Mouse (Mus musculus): ENCODE measurements around the gene Itpr1.

The Itpr1 gene

GRCm38 (mm10) chr6:108429950-108430349 is 217.1 kb downstream of the Itpr1 start:
- in situ Hi-C loops (cut with MboI, MseI): loop anchor here in 1 of 2 experiments (5.0 kb wide), 1 partner anchor 302 kb away; no protein-coding TSS in a partner anchor

GRCm38 (mm10) chr6:108431193-108431592 is 218.3 kb downstream of the Itpr1 start:
- in situ Hi-C loops (cut with MboI, MseI): loop anchor here in 1 of 2 experiments (5.0 kb wide), 1 partner anchor 301 kb away; no protein-coding TSS in a partner anchor

GRCm38 (mm10) chr6:108432836-108433235 is 219.9 kb downstream of the Itpr1 start:
- in situ Hi-C loops (cut with MboI, MseI): loop anchor here in 1 of 2 experiments (5.0 kb wide), 1 partner anchor 299 kb away; no protein-coding TSS in a partner anchor

- in situ Hi-C loops (cut with MboI, MseI): loop anchor here in 1 of 2 experiments (5.0 kb wide), 1 partner anchor 297 kb away; no protein-coding TSS in a partner anchor
These were observed 221.9 kb downstream of the Itpr1 start for GRCm38 (mm10) chr6:108434816-108435215.

GRCm38 (mm10) chr6:108435467-108435866 is 222.6 kb downstream of the Itpr1 start:
- in situ Hi-C loops (cut with MboI, MseI): no loop called here

- in situ Hi-C loops (cut with MboI, MseI): no loop called here
These were observed 223.7 kb downstream of the Itpr1 start for GRCm38 (mm10) chr6:108436608-108437007.

- in situ Hi-C loops (cut with MboI, MseI): loop anchor here in 1 of 2 experiments (10.0 kb wide), 1 partner anchor 264 kb away; no protein-coding TSS in a partner anchor
These were observed 228.4 kb downstream of the Itpr1 start for GRCm38 (mm10) chr6:108441290-108441689.

- in situ Hi-C loops (cut with MboI, MseI): loop anchor here in 1 of 2 experiments (10.0 kb wide), 1 partner anchor 263 kb away; no protein-coding TSS in a partner anchor
These were observed 229.4 kb downstream of the Itpr1 start for GRCm38 (mm10) chr6:108442291-108442690.

- in situ Hi-C loops (cut with MboI, MseI): loop anchor here in 1 of 2 experiments (10.0 kb wide), 1 partner anchor 260 kb away; no protein-coding TSS in a partner anchor
These were observed 231.5 kb downstream of the Itpr1 start for GRCm38 (mm10) chr6:108444435-108444834.

GRCm38 (mm10) chr6:108445006-108445405 is 232.1 kb downstream of the Itpr1 start:
- in situ Hi-C loops (cut with MboI, MseI): loop anchor here (5.0 to 10.0 kb wide), 3 partner anchors 97 to 260 kb away; no protein-coding TSS in a partner anchor

GRCm38 (mm10) chr6:108446766-108447165 is 233.9 kb downstream of the Itpr1 start:
- in situ Hi-C loops (cut with MboI, MseI): loop anchor here (5.0 to 10.0 kb wide), 3 partner anchors 96 to 258 kb away; no protein-coding TSS in a partner anchor

GRCm38 (mm10) chr6:108447179-108447845 is 234.4 kb downstream of the Itpr1 start:
- in situ Hi-C loops (cut with MboI, MseI): loop anchor here (5.0 to 10.0 kb wide), 3 partner anchors 95 to 257 kb away; no protein-coding TSS in a partner anchor

GRCm38 (mm10) chr6:108448016-108448735 is 235.3 kb downstream of the Itpr1 start:
- in situ Hi-C loops (cut with MboI, MseI): loop anchor here (5.0 to 10.0 kb wide), 3 partner anchors 94 to 257 kb away; no protein-coding TSS in a partner anchor

GRCm38 (mm10) chr6:108448864-108449263 is 236.0 kb downstream of the Itpr1 start:
- in situ Hi-C loops (cut with MboI, MseI): loop anchor here (5.0 to 10.0 kb wide), 3 partner anchors 93 to 256 kb away; no protein-coding TSS in a partner anchor

- in situ Hi-C loops (cut with MboI, MseI): loop anchor here in 1 of 2 experiments (5.0 kb wide), 1 partner anchor 86 kb away; no protein-coding TSS in a partner anchor
These were observed 238.6 kb downstream of the Itpr1 start for GRCm38 (mm10) chr6:108451536-108451935.

GRCm38 (mm10) chr6:108453618-108454017 is 240.7 kb downstream of the Itpr1 start:
- in situ Hi-C loops (cut with MboI, MseI): loop anchor here in 1 of 2 experiments (5.0 kb wide), 1 partner anchor 84 kb away; no protein-coding TSS in a partner anchor

- in situ Hi-C loops (cut with MboI, MseI): loop anchor here in 1 of 2 experiments (5.0 kb wide), 1 partner anchor 83 kb away; no protein-coding TSS in a partner anchor
These were observed 241.4 kb downstream of the Itpr1 start for GRCm38 (mm10) chr6:108454061-108454891.

- in situ Hi-C loops (cut with MboI, MseI): loop anchor here in 1 of 2 experiments (5.0 kb wide), 1 partner anchor 82 kb away; no protein-coding TSS in a partner anchor
These were observed 242.3 kb downstream of the Itpr1 start for GRCm38 (mm10) chr6:108454979-108455836.

- in situ Hi-C loops (cut with MboI, MseI): no loop called here
These were observed 243.6 kb downstream of the Itpr1 start for GRCm38 (mm10) chr6:108456231-108457062.
